Mouse (Mus musculus) stomach, postnatal 0 days (tissue): ENCODE measurements around the gene Eml2.

Experiments used
- CTCF ChIP-seq: IDR thresholded peaks from 2 replicates; pipeline ENCODE4 v1.5.1; 2016; ENCODE audit warnings: antibody characterized with exemption, low read depth, mild to moderate bottlenecking, moderate library complexity
- EP300 ChIP-seq: optimal IDR thresholded peaks from 2 replicates; pipeline ENCODE3; 2016; ENCODE audit warnings: antibody characterized with exemption

- TF ChIP-seq CTCF (no peak), EP300 (no peak)
Observed at GRCm38 (mm10) chr7:19202065-19202850, 26.0 kb downstream of the Eml2 start.
